Mouse (Mus musculus): ENCODE data around the gene Hap1. TPM values are rescaled to one million over a fixed set of nuclear protein-coding genes. Genes with fewer than 3 reads are reported as not detected.
A peak's percentile ranks its signal among the peaks of the same experiment; 100 is the strongest.
"Not testable (repeated sequence)": the region's sequence is repeated elsewhere in the genome, so short reads cannot be mapped to it uniquely, and the experiment has no call there.

Gene Hap1
- polyA plus RNA-seq, 1 experiment from 2014 or later, result 10.6 TPM

- H3K9ac ChIP-seq, result no peak overlapping the region
- H3K4me1 ChIP-seq, result peaks cover 9% of the 10 kb centered on the region; the same call in 1 of the 2 replicates
- H3K27me3 ChIP-seq, result no peaks in the 10 kb centered on the region
- H3K27ac ChIP-seq, result peak overlapping the region; percentile 46; the same call in 1 of the 2 replicates
- no peaks in the 10 kb centered on the region for H3K9me3 ChIP-seq
- ATAC-seq (ENCODE audit: insufficient number of reproducible peaks, insufficient read depth, low FRiP score, low TSS enrichment), result no peak
- H3K36me3 ChIP-seq, result no peaks in the 10 kb centered on the region
- H3K4me2 ChIP-seq (replicated peaks), result no peak overlapping the region
- no peak overlapping the region for H3K4me3 ChIP-seq
- WGBS, result 61% methylated on average over 3 of the region's 3 CpGs
Measured at GRCm38 (mm10) chr11:100335731-100336130, 20.2 kb downstream of the Hap1 start.

- H3K27ac ChIP-seq, result no peak within 1 kb of the TSS
- H3K4me2 ChIP-seq (replicated peaks), result no peak within 1 kb of the TSS
Measured at GRCm38 (mm10) chr11:100333944-100334457, 21.9 kb downstream of the Hap1 start, which contains the start of gene Gast. Gene Gast (plus strand): TSS chr11:100334407.

GRCm38 (mm10) chr11:100332766-100333515 is 23.0 kb downstream of the Hap1 start:
- Histone ChIP-seq H3K4me1 (peaks cover 9% of the 10 kb centered on the region; the same call in 1 of the 2 replicates), H3K36me3 (no peaks in the 10 kb centered on the region), H3K9ac (no peak overlapping the region), H3K27me3 (no peaks in the 10 kb centered on the region), H3K27ac (peak overlapping the region; percentile 36; the same call in 1 of the 2 replicates), H3K4me3 (no peak overlapping the region), H3K9me3 (no peaks in the 10 kb centered on the region), H3K4me2 (replicated peaks) (no peak overlapping the region)
- no peak for ATAC-seq (ENCODE audit: insufficient number of reproducible peaks, insufficient read depth, low FRiP score, low TSS enrichment)
- 50% methylated on average over 9 of the region's 9 CpGs for WGBS

More at GRCm38 (mm10) chr11:100333944-100334457, 21.9 kb downstream of the Hap1 start, which contains the start of gene Gast:
- WGBS, result 82% methylated on average over 6 of the region's 6 CpGs
- ATAC-seq (ENCODE audit: insufficient number of reproducible peaks, insufficient read depth, low FRiP score, low TSS enrichment), result no peak
- H3K27me3 ChIP-seq, result no peaks in the 10 kb centered on the region
- no peak within 1 kb of the TSS for H3K4me3 ChIP-seq
- no peaks in the 10 kb centered on the region for H3K36me3 ChIP-seq
- no peak within 1 kb of the TSS for H3K9ac ChIP-seq
- H3K9me3 ChIP-seq, result no peaks in the 10 kb centered on the region
- H3K4me1 ChIP-seq, result peaks cover 9% of the 10 kb centered on the region; the same call in 1 of the 2 replicates

DNA sequence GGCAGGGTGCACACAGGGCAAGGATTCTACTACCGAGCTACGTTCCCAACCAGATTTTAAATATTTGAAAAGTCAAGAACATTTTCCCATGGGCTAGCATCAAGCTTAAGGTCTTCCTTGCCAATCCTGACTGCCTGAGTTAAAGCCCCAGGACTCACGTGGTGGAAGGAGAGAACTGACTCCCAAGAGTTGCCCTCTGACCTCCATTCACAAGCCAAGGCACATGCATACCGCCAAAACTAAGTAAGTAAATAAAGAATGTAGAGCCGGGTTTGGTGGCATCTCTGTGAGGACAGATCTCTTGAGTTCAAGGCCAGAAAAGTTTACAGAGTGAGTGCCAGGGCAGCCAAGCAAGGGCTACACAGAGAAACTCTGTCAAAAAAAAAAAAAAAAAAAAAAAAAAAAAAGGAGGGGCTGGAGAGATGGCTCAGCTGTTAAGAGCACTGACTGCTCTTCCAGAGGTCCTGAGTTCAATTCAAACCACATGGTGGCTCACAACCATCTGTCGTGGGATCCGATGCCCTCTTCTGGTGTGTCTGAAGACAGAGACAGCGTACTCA is 25.0 kb downstream of the Hap1 start:
- not testable (repeated sequence) for H3K27ac ChIP-seq; H3K9me3 ChIP-seq; H3K9ac ChIP-seq; H3K36me3 ChIP-seq; H3K27me3 ChIP-seq; H3K4me1 ChIP-seq; ATAC-seq (ENCODE audit: insufficient number of reproducible peaks, insufficient read depth, low FRiP score, low TSS enrichment); H3K4me3 ChIP-seq; H3K4me2 ChIP-seq (replicated peaks)
- 50% methylated on average over 8 of the region's 8 CpGs for WGBS

- 63% methylated on average over 16 of the region's 16 CpGs for WGBS
- H3K27ac ChIP-seq, result no peak overlapping the region
Measured at GRCm38 (mm10) chr11:100330235-100330634, 25.7 kb downstream of the Hap1 start.

GRCm38 (mm10) chr11:100327761-100328160 is 28.2 kb downstream of the Hap1 start:
- Histone ChIP-seq H3K4me2 (replicated peaks) (no peak overlapping the region), H3K4me1 (peaks cover 4% of the 10 kb centered on the region; the same call in 1 of the 2 replicates), H3K4me3 (no peak overlapping the region), H3K9me3 (no peaks in the 10 kb centered on the region), H3K9ac (no peak overlapping the region), H3K27me3 (no peaks in the 10 kb centered on the region), H3K27ac (no peak overlapping the region), H3K36me3 (peaks cover 1% of the 10 kb centered on the region; the same call in 1 of the 2 replicates)
- no peak for ATAC-seq (ENCODE audit: insufficient number of reproducible peaks, insufficient read depth, low FRiP score, low TSS enrichment)
- 86% methylated on average over 6 of the region's 6 CpGs for WGBS

More at GRCm38 (mm10) chr11:100330235-100330634, 25.7 kb downstream of the Hap1 start:
- Histone ChIP-seq H3K4me2 (replicated peaks) (no peak overlapping the region), H3K36me3 (no peaks in the 10 kb centered on the region), H3K27me3 (no peaks in the 10 kb centered on the region), H3K4me1 (peaks cover 9% of the 10 kb centered on the region; the same call in 1 of the 2 replicates), H3K9me3 (no peaks in the 10 kb centered on the region), H3K9ac (no peak overlapping the region), H3K4me3 (no peak overlapping the region)
- ATAC-seq (ENCODE audit: insufficient number of reproducible peaks, insufficient read depth, low FRiP score, low TSS enrichment), result no peak

- Histone ChIP-seq H3K4me3 (no peak overlapping the region), H3K9ac (no peak overlapping the region), H3K9me3 (no peaks in the 10 kb centered on the region), H3K4me2 (replicated peaks) (no peak overlapping the region), H3K36me3 (peaks cover 6% of the 10 kb centered on the region), H3K27ac (no peak overlapping the region), H3K4me1 (no peaks in the 10 kb centered on the region), H3K27me3 (no peaks in the 10 kb centered on the region)
- ATAC-seq (ENCODE audit: insufficient number of reproducible peaks, insufficient read depth, low FRiP score, low TSS enrichment), result no peak
- 79% methylated on average over 11 of the region's 11 CpGs for WGBS
Measured at GRCm38 (mm10) chr11:100327316-100327715, 28.6 kb downstream of the Hap1 start.

GRCm38 (mm10) chr11:100325062-100325629 is 30.8 kb downstream of the Hap1 start:
- Histone ChIP-seq H3K9me3 (no peaks in the 10 kb centered on the region), H3K4me2 (replicated peaks) (no peak overlapping the region), H3K27ac (no peak overlapping the region), H3K4me1 (no peaks in the 10 kb centered on the region), H3K36me3 (peaks cover 14% of the 10 kb centered on the region), H3K27me3 (no peaks in the 10 kb centered on the region), H3K9ac (no peak overlapping the region), H3K4me3 (no peak overlapping the region)
- 80% methylated on average over 11 of the region's 11 CpGs for WGBS
- no peak for ATAC-seq (ENCODE audit: insufficient number of reproducible peaks, insufficient read depth, low FRiP score, low TSS enrichment)

GRCm38 (mm10) chr11:100323578-100323977 is 32.4 kb downstream of the Hap1 start:
- Histone ChIP-seq H3K27ac (no peak overlapping the region), H3K36me3 (peaks cover 14% of the 10 kb centered on the region), H3K27me3 (no peaks in the 10 kb centered on the region), H3K4me1 (no peaks in the 10 kb centered on the region), H3K4me3 (no peak overlapping the region), H3K9me3 (no peaks in the 10 kb centered on the region), H3K9ac (no peak overlapping the region), H3K4me2 (replicated peaks) (no peak overlapping the region)
- WGBS, result 17% methylated on average over 3 of the region's 3 CpGs
- no peak for ATAC-seq (ENCODE audit: insufficient number of reproducible peaks, insufficient read depth, low FRiP score, low TSS enrichment)

GRCm38 (mm10) chr11:100322591-100323258 is 33.2 kb downstream of the Hap1 start:
- no peak overlapping the region for H3K9ac ChIP-seq
- peak overlapping the region; percentile 13; the same call in 1 of the 2 replicates for H3K27ac ChIP-seq
- no peaks in the 10 kb centered on the region for H3K4me1 ChIP-seq
- WGBS, result 61% methylated on average over 3 of the region's 3 CpGs
- no peak overlapping the region for H3K4me2 ChIP-seq (replicated peaks)
- no peak overlapping the region for H3K4me3 ChIP-seq
- H3K36me3 ChIP-seq, result peaks cover 14% of the 10 kb centered on the region
- no peak for ATAC-seq (ENCODE audit: insufficient number of reproducible peaks, insufficient read depth, low FRiP score, low TSS enrichment)
- H3K9me3 ChIP-seq, result no peaks in the 10 kb centered on the region
- no peaks in the 10 kb centered on the region for H3K27me3 ChIP-seq

All from embryonic facial prominence, embryonic 12.5 days (tissue).